Mouse (Mus musculus): ENCODE data around the gene Plekhh3. TPM values are rescaled to one million over a fixed set of nuclear protein-coding genes. Genes with fewer than 3 reads are reported as not detected.
A peak's percentile ranks its signal among the peaks of the same experiment; 100 is the strongest.

Gene Plekhh3
- polyA plus RNA-seq (2012; ENCODE audit: insufficient read depth, low replicate concordance), result 2.3 and 6.6 TPM in 2 replicates

DNA sequence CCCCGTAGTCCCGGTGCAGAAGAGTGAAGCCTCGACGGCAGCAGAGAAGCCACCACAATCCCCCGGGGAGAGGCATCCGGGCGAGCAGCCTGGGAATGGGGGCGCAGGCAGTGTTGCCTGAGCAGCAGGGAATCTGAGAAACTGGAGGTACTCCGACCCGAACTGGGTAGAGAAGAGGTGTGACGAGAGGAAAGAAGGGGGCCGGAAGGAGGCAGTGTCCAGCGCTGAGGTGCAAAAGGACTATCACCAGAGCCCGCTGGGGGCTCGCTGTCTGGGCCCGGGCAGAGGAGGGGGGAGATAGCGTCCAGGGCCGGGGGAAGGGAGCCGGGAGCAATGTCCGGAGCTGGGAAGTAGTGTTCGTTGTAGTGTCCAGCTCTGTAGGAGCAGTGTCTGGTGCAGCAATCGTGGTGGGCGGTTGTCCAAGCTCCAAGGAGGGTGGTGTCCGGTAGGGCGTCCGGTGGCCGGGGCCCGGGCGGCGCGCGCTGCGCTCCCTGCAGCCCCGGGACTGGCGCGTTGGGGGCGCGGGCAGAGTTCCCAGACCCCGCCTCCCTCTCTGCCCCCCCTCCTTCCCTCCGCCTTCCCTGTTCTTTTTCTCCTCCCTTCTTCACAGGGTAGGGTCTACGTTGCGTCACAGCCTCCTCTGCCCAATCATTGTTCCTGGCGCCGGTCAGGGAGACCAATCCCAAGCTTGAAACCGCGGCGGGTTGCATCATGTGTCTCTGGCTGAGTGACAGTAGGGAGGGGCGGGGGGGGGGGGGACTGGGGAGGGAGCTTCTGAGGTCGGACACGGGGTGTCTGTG lies at the start of gene Plekhh3:
Gene Plekhh3 (minus strand): TSS at position 541 of the 800 bp plus-strand sequence.
- TF ChIP-seq GATA1 (IDR thresholded peaks at IDR 0.05; ENCODE audit: borderline replicate concordance, low read length) (no peak), FLI1 (IDR thresholded peaks at IDR 0.05; ENCODE audit: low read length) (no peak)
- peaks cover 71% of the 10 kb centered on the region for H3K4me1 ChIP-seq

DNA sequence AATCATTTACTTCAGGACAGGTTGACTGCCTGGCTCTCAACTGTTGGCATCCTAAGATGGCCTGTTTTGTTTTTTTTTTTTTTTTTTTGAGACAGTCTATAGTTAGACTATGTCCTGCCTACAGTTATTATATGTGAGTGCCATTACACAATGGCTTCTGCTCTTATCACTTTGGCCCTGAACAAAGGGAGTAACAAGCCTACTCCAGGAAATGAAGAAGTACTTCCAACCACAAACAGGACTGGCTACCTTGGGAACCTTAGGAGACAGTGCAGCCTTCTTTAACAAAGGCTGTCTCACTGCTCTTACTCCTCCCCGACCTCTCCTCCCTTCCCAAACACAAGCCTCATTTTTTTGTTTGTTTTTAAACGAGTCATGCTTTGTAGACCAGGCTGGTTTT lies 49.7 kb upstream of the Plekhh3 start:
- H3K4me1 ChIP-seq, result peaks cover 32% of the 10 kb centered on the region
- no peaks in the 10 kb centered on the region for H3K27me3 ChIP-seq (replicated peaks)
- H3K36me3 ChIP-seq (replicated peaks; ENCODE audit: low read length), result peaks cover 33% of the 10 kb centered on the region
- H3K9me3 ChIP-seq, result no peaks in the 10 kb centered on the region
- H3K4me3 ChIP-seq (replicated peaks), result no peak overlapping the region
- TF ChIP-seq GATA1 (IDR thresholded peaks at IDR 0.05; ENCODE audit: borderline replicate concordance, low read length) (no peak), FLI1 (IDR thresholded peaks at IDR 0.05; ENCODE audit: low read length) (no peak)

More for the DNA sequence above, at the start of gene Plekhh3:
- peaks cover 97% of the 10 kb centered on the region for H3K27me3 ChIP-seq (replicated peaks)
- no peaks in the 10 kb centered on the region for H3K9me3 ChIP-seq
- H3K36me3 ChIP-seq (replicated peaks; ENCODE audit: low read length), result no peaks in the 10 kb centered on the region
- peak within 1 kb of the TSS; percentile 94 for H3K4me3 ChIP-seq (replicated peaks)

DNA sequence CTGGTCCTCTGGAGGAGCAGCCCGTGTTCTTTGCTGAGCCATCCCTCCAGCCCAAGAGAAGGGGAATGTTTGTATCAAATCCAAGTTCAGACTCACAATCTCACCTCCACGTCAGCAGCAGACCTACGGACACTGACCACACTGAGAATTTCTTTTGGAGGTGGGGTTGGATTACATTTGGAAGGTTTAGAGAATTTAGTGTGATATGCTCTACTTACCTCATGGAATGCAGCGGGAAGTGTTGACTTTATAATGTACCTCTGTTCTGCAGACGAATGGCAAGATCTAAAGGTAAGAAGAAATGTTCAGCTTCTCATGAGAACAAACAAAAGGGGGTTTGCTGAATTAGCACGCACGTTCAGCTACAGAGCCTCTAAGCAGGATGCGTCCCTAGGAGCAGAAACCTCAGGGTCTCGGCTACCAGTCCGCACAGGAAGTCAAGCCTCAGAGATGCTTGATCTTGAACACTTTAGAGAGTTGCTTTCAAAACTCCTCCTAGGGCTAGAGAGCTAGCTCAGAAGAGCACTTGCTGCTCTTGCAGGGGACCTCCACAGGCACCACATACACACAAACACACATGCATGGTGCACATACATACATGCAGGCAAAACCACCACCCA lies 47.4 kb upstream of the Plekhh3 start:
- Histone ChIP-seq H3K4me1 (peaks cover 16% of the 10 kb centered on the region), H3K4me3 (replicated peaks) (no peak overlapping the region), H3K36me3 (replicated peaks; ENCODE audit: low read length) (peaks cover 56% of the 10 kb centered on the region), H3K27me3 (replicated peaks) (no peaks in the 10 kb centered on the region), H3K9me3 (no peaks in the 10 kb centered on the region)
- TF ChIP-seq FLI1 (IDR thresholded peaks at IDR 0.05; ENCODE audit: low read length) (no peak), GATA1 (IDR thresholded peaks at IDR 0.05; ENCODE audit: borderline replicate concordance, low read length) (no peak)

DNA sequence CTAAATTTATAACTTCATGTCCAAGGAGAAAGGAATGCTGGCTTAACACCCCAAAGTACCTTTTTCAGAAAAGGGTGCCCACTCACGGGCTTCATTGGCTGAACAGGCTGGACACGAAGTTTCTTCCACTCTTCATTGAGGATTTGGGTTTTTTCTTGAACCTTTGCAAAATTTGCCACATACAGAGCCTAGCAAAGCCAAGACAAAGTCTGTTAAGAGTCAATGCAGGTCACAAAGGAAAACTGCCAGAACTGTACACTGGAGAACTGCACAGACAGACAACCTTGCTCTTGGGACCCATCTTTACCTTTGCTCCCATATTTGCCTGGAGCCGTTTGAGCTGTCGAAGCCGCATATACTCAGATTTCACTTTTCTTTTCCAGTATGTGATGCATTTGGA lies 45.8 kb upstream of the Plekhh3 start:
- H3K4me1 ChIP-seq, result peaks cover 16% of the 10 kb centered on the region
- no peaks in the 10 kb centered on the region for H3K27me3 ChIP-seq (replicated peaks)
- no peaks in the 10 kb centered on the region for H3K9me3 ChIP-seq
- peaks cover 66% of the 10 kb centered on the region for H3K36me3 ChIP-seq (replicated peaks; ENCODE audit: low read length)
- H3K4me3 ChIP-seq (replicated peaks), result no peak overlapping the region
- TF ChIP-seq GATA1 (IDR thresholded peaks at IDR 0.05; ENCODE audit: borderline replicate concordance, low read length), result no peak
- TF ChIP-seq FLI1 (IDR thresholded peaks at IDR 0.05; ENCODE audit: low read length), result no peak

DNA sequence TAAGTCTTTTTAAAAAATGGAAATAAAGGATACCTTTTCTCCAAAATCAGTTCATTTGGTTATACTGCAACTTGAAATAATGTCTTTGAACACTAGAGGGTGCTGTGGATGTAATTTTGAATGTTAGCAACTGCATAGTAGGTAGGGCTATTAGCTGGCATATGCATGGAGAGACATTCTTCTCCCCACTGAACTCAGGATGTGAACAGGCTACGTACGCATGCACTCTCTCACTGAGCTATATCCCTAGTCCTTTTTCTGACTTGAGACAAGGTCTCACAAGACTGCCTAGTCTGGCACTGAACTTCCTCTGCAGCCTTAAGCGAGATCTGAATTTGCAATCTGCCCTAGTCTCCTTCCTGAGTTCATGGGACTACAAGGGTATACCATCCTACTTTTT lies 40.8 kb upstream of the Plekhh3 start:
- TF ChIP-seq FLI1 (IDR thresholded peaks at IDR 0.05; ENCODE audit: low read length) (no peak), GATA1 (IDR thresholded peaks at IDR 0.05; ENCODE audit: borderline replicate concordance, low read length) (no peak)
- Histone ChIP-seq H3K9me3 (no peaks in the 10 kb centered on the region), H3K36me3 (replicated peaks; ENCODE audit: low read length) (peaks cover 85% of the 10 kb centered on the region), H3K27me3 (replicated peaks) (no peaks in the 10 kb centered on the region), H3K4me3 (replicated peaks) (no peak overlapping the region), H3K4me1 (no peaks in the 10 kb centered on the region)

DNA sequence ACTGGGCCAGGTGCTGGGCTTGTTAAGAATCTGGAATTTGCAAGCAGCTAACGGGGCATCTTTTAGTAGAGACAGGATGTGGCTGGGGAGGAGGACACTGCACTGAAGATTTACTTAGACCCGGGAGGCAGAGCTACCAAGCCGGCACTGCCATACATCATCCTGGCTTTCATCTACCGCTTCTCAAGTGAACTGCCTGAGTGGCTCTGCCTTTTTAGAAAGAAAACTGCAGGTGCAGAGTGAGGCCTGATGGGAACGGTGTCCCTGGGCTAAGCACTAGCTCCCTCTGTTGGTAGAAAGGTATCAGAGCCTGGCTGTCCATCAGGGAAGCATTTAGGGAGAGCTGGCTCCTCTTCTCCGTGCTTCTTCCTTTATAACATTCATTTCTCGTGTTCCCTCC lies 29.8 kb upstream of the Plekhh3 start:
- TF ChIP-seq FLI1 (IDR thresholded peaks at IDR 0.05; ENCODE audit: low read length) (no peak), GATA1 (IDR thresholded peaks at IDR 0.05; ENCODE audit: borderline replicate concordance, low read length) (no peak)
- H3K9me3 ChIP-seq, result no peaks in the 10 kb centered on the region
- peaks cover 19% of the 10 kb centered on the region for H3K4me1 ChIP-seq
- H3K4me3 ChIP-seq (replicated peaks), result no peak overlapping the region
- H3K27me3 ChIP-seq (replicated peaks), result no peaks in the 10 kb centered on the region
- peaks cover 93% of the 10 kb centered on the region for H3K36me3 ChIP-seq (replicated peaks; ENCODE audit: low read length)

DNA sequence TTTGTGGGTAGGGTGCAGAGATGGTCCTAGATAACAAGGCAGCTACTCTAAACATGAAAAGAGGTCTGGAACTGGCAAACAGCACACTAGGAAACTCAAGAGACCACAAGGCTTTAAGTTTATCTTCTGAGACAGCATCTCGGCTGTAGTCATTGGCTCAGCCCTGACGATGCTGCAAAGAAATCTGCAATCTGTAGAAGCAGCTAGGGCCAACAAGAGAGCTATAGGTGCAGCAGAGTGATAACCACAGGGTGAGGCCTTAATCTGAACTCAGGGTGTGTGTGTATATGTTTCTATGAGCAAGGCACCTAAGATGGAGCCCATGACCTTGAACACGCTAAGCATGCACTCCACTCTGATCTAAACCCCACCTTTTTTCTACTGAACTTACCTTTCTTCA lies 28.4 kb upstream of the Plekhh3 start:
- H3K9me3 ChIP-seq, result no peaks in the 10 kb centered on the region
- no peak for TF ChIP-seq GATA1 (IDR thresholded peaks at IDR 0.05; ENCODE audit: borderline replicate concordance, low read length)
- no peak for TF ChIP-seq FLI1 (IDR thresholded peaks at IDR 0.05; ENCODE audit: low read length)
- peaks cover 94% of the 10 kb centered on the region for H3K36me3 ChIP-seq (replicated peaks; ENCODE audit: low read length)
- no peak overlapping the region for H3K4me3 ChIP-seq (replicated peaks)
- H3K27me3 ChIP-seq (replicated peaks), result peaks cover 2% of the 10 kb centered on the region
- peaks cover 28% of the 10 kb centered on the region for H3K4me1 ChIP-seq

DNA sequence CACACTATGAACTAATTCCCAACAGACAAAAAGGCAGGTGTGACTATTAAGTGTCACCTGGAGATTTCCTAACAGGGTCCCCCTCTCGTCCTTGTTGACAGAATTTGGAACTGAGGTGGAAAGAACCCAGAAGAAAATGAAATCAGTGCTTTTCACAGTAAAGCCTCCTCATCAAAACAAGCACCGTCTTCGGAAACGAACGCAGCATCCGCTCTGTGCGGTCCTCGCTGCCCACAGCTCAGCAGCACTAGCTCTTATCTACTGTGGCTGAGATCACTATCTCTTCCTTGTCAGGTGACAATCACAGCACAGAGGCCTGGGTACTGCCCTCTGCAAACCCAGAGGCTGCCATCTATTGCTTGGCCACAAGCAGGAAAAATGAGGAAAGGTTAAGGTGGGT lies 25.0 kb upstream of the Plekhh3 start:
- Histone ChIP-seq H3K9me3 (no peaks in the 10 kb centered on the region), H3K36me3 (replicated peaks; ENCODE audit: low read length) (peaks cover 99% of the 10 kb centered on the region)
- TF ChIP-seq FLI1 (IDR thresholded peaks at IDR 0.05; ENCODE audit: low read length), result no peak
- TF ChIP-seq GATA1 (IDR thresholded peaks at IDR 0.05; ENCODE audit: borderline replicate concordance, low read length), result no peak

DNA sequence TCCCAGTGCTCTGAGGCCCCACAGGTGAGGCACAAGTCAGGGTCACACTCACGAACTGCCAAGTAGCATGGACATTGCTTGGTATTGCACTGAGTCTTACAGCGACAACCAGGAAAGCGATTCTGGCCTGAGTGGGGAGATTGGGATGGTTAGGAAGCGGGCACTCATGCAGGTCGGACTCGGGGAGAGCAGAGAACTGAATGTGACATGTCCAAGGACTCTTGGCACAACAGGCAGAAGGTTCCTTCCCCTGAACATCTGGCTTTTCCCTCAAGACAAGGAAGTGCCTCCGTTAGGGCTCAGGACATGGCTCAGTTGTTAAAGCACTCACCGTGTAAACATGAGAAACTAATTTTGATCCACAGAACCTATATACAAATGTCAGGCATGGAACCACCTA lies 24.4 kb upstream of the Plekhh3 start:
- peaks cover 99% of the 10 kb centered on the region for H3K36me3 ChIP-seq (replicated peaks; ENCODE audit: low read length)
- TF ChIP-seq FLI1 (IDR thresholded peaks at IDR 0.05; ENCODE audit: low read length) (no peak), GATA1 (IDR thresholded peaks at IDR 0.05; ENCODE audit: borderline replicate concordance, low read length) (no peak)
- peaks cover 3% of the 10 kb centered on the region for H3K27me3 ChIP-seq (replicated peaks)
- peak overlapping the region; percentile 36 for H3K4me3 ChIP-seq (replicated peaks)
- H3K4me1 ChIP-seq, result peaks cover 50% of the 10 kb centered on the region
- H3K9me3 ChIP-seq, result no peaks in the 10 kb centered on the region

More for the DNA sequence above, 25.0 kb upstream of the Plekhh3 start:
- Histone ChIP-seq H3K27me3 (replicated peaks) (peaks cover 3% of the 10 kb centered on the region), H3K4me1 (peaks cover 50% of the 10 kb centered on the region), H3K4me3 (replicated peaks) (no peak overlapping the region)

DNA sequence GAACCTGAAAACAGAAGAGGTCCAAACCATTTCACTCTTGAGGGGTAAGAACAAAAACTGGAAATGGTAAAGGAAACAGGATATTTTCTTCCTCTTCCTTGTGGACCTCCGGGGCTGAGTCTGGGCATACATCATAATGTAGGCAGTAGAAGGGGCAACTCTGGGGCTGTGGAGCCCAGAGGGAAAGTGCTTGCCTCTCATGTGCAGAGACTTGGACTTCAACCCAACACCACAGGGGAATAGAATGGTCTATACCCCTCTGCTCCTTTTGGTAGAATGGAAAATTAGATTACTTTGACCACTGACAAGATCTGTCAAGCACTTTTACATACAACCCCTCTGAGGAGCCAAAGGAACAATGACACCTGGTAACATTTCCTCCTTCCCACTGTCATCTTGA lies 23.9 kb upstream of the Plekhh3 start:
- Histone ChIP-seq H3K27me3 (replicated peaks) (peaks cover 3% of the 10 kb centered on the region), H3K36me3 (replicated peaks; ENCODE audit: low read length) (peaks cover 94% of the 10 kb centered on the region), H3K4me1 (peaks cover 53% of the 10 kb centered on the region), H3K9me3 (no peaks in the 10 kb centered on the region), H3K4me3 (replicated peaks) (no peak overlapping the region)
- TF ChIP-seq FLI1 (IDR thresholded peaks at IDR 0.05; ENCODE audit: low read length) (no peak), GATA1 (IDR thresholded peaks at IDR 0.05; ENCODE audit: borderline replicate concordance, low read length) (no peak)
